In the genomic region with DNA sequence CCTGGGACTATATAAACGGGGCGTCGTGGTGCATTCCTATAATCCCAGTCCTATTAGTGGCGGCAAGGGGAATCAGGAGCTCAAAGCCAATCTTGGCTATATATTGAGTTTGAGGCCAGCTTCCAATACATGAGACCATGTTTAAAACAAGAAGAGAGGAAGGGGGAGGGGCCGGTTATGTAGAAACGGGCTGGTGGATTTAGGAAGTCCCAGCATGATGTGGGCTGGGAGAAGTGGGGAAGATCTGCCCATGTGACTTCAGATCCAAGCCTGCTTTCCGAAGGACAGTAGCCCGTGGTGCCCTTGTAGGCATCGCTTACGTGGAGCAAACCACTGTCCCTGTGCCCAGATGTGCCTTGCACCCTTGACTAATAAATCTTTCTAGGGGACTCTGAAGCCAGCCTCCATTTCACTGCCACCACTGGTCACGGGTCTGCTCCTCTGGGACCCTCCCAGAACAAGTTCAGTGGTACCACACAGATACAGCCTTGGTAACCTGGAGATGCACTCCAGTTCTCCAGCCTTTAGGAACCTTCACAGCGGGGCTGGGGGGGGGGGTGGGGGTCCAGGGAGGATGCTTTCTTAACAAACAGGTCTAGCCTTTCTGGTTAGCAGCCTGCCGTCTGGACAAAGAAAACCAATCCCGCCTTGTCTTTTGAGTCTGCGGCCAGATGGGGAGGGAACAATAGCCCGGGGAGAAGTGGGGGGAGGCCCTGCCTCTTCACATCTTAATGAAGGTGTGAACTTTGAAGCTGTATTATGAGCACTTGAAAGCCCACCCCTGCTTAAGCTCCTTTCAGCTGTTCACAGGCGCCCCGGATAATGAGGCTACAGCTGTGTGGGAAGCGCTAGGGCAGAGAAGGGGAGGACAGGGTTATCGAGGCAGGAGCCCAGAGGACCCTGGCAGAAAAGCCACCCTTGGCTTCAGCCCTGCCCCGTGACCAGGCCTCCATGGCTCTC, we compare ENCODE assay signal across 8 mouse cellular contexts.
A peak's percentile ranks its signal among the peaks of the same experiment; 100 is the strongest.
DNase-seq lines count a peak whose midpoint lies in the region; ATAC-seq lines count a peak whose summit lies in the region.

No protein-coding gene starts in this region.

- H3K9ac ChIP-seq in kidney, embryonic 14.5 days (ENCODE audit: low read depth, low read length) = no peak overlapping the region
- peak overlapping the region; percentile 32; the same call in 1 of the 2 replicates for H3K9ac ChIP-seq in hindbrain, embryonic 11.5 days (ENCODE audit: low read depth, low read length)
- H3K9ac ChIP-seq in neural tube, embryonic 11.5 days (ENCODE audit: low read length) = peak overlapping the region; percentile 32; the same call in 1 of the 2 replicates

- H3K9me3 ChIP-seq in kidney, embryonic 14.5 days (ENCODE audit: control insufficient read depth, low read length) = no peaks in the 10 kb centered on the region
- H3K9me3 ChIP-seq in hindbrain, embryonic 11.5 days (ENCODE audit: control insufficient read depth, low read length) = no peaks in the 10 kb centered on the region
- H3K9me3 ChIP-seq in neural tube, embryonic 11.5 days (ENCODE audit: control insufficient read depth, low read length) = no peaks in the 10 kb centered on the region

- H3K27ac ChIP-seq in kidney, embryonic 14.5 days (ENCODE audit: low read depth, low read length) = no peak overlapping the region
- H3K27ac ChIP-seq in hindbrain, embryonic 11.5 days (ENCODE audit: low read depth, low read length) = peak overlapping the region; percentile 42; the same call in 1 of the 2 replicates
- 0 out of 2 replicates have a peak overlapping the region, but pooled peaks have one; percentile 27 for H3K27ac ChIP-seq in neural tube, embryonic 11.5 days (ENCODE audit: low read depth, low read length)

- H3K4me1 ChIP-seq in kidney, embryonic 14.5 days (ENCODE audit: control insufficient read depth, insufficient read depth, low read length) = 0 out of 2 replicates have a peak, but pooled peaks cover 9% of the 10 kb centered on the region
- peaks cover 11% of the 10 kb centered on the region; the same call in 1 of the 2 replicates for H3K4me1 ChIP-seq in hindbrain, embryonic 11.5 days (replicated peaks; ENCODE audit: control insufficient read depth, insufficient read depth, low read length)
- peaks cover 10% of the 10 kb centered on the region; the same call in 1 of the 2 replicates for H3K4me1 ChIP-seq in neural tube, embryonic 11.5 days (ENCODE audit: control insufficient read depth, insufficient read depth, low read length)

- peak; percentile 78 for ATAC-seq in kidney, embryonic 14.5 days (ENCODE audit: low FRiP score, low TSS enrichment)
- ATAC-seq in hindbrain, embryonic 11.5 days (ENCODE audit: low FRiP score) = peak; percentile 77
- ATAC-seq in neural tube, embryonic 11.5 days (ENCODE audit: insufficient read depth, low FRiP score, low TSS enrichment) = peak; percentile 72

- no peaks in the 10 kb centered on the region for H3K36me3 ChIP-seq in kidney, embryonic 14.5 days (ENCODE audit: control insufficient read depth, insufficient read depth, low read length)
- no peaks in the 10 kb centered on the region for H3K36me3 ChIP-seq in hindbrain, embryonic 11.5 days (ENCODE audit: control insufficient read depth, insufficient read depth, low read length)
- H3K36me3 ChIP-seq in neural tube, embryonic 11.5 days (ENCODE audit: control insufficient read depth, insufficient read depth, low read length) = no peaks in the 10 kb centered on the region

- WGBS in kidney, embryonic 14.5 days = 8% methylated on average over 21 of the region's 21 CpGs
- 6% methylated on average over 21 of the region's 21 CpGs for WGBS in hindbrain, embryonic 11.5 days
- 5% methylated on average over 21 of the region's 21 CpGs for WGBS in neural tube, embryonic 11.5 days

- no peaks in the 10 kb centered on the region for H3K27me3 ChIP-seq in kidney, embryonic 14.5 days (ENCODE audit: control insufficient read depth, insufficient read depth, low read length)
- H3K27me3 ChIP-seq in hindbrain, embryonic 11.5 days (ENCODE audit: control insufficient read depth, insufficient read depth, low read length) = no peaks in the 10 kb centered on the region
- H3K27me3 ChIP-seq in neural tube, embryonic 11.5 days (ENCODE audit: control insufficient read depth, insufficient read depth, low read length) = no peaks in the 10 kb centered on the region

- H3K4me3 ChIP-seq in kidney, embryonic 14.5 days (ENCODE audit: low read length) = no peak overlapping the region; the same call in 1 of the 2 replicates
- no peak overlapping the region for H3K4me3 ChIP-seq in hindbrain, embryonic 11.5 days (ENCODE audit: low read depth, low read length)
- no peak overlapping the region for H3K4me3 ChIP-seq in neural tube, embryonic 11.5 days (ENCODE audit: low read depth, low read length)

- no peak for DNase-seq in kidney, postnatal 25 days
- peak; percentile 45 for DNase-seq in brain, adult 2 months (ENCODE audit: low read depth, low spot score)
- DNase-seq in hindbrain, embryonic 11.5 days (ENCODE audit: low spot score) = peak; percentile 60
- DNase-seq in neural tube, embryonic 11.5 days (ENCODE audit: low spot score) = peak; percentile 66
- DNase-seq in cerebellum, adult 11-12 months = no peak
- DNase-seq in thymus, postnatal 14 days = no peak
- DNase-seq in kidney, postnatal 14 days = no peak

- H3K4me2 ChIP-seq in kidney, embryonic 14.5 days (replicated peaks; ENCODE audit: low read depth, low read length) = peak overlapping the region; percentile 31; the same call in 1 of the 2 replicates
- peak overlapping the region; percentile 19 for H3K4me2 ChIP-seq in hindbrain, embryonic 11.5 days (replicated peaks; ENCODE audit: low read depth, low read length)
- peak overlapping the region; percentile 27 for H3K4me2 ChIP-seq in neural tube, embryonic 11.5 days (ENCODE audit: low read depth)

Comparison
In these comparisons a context has a peak if more than half of its experiments do, and no peak if none do; other contexts are left out.
1. DNase-seq: peak in brain, adult 2 months (single experiment), hindbrain, embryonic 11.5 days (single experiment) and neural tube, embryonic 11.5 days (single experiment); none in kidney, postnatal 25 days (0 of 2), cerebellum, adult 11-12 months (single experiment), thymus, postnatal 14 days (single experiment) and kidney, postnatal 14 days (single experiment).
2. Peak in every context shown above with its lines, with median percentiles within 50 percentile points of each other: ATAC-seq and H3K4me2 ChIP-seq.